Mouse (Mus musculus): ENCODE measurements around the gene Tmem169. TPM values are rescaled to one million over a fixed set of nuclear protein-coding genes. Genes with fewer than 3 reads are reported as not detected.

Gene Tmem169
- polyA plus RNA-seq, 1 experiment from 2014 or later: 1.5 TPM

GRCm38 (mm10) chr1:72338341-72338740 lies 54.2 kb downstream of the Tmem169 start:
- no peak for ATAC-seq (ENCODE audit: borderline replicate concordance, extremely low read depth, low FRiP score, low TSS enrichment)
- Histone ChIP-seq H3K27me3 (no peaks in the 10 kb centered on the region), H3K9me3 (no peaks in the 10 kb centered on the region), H3K4me3 (no peak overlapping the region), H3K36me3 (peaks cover 24% of the 10 kb centered on the region; the same call in 1 of the 2 replicates), H3K9ac (no peak overlapping the region), H3K27ac (no peak overlapping the region), H3K4me2 (no peak overlapping the region), H3K4me1 (no peaks in the 10 kb centered on the region)
- WGBS: 81% methylated on average over 5 of the region's 5 CpGs

GRCm38 (mm10) chr1:72347873-72348272 lies 63.7 kb downstream of the Tmem169 start:
- WGBS: 86% methylated on average over 6 of the region's 6 CpGs
- peaks cover 13% of the 10 kb centered on the region; the same call in 1 of the 2 replicates for H3K36me3 ChIP-seq
- H3K27ac ChIP-seq: no peak overlapping the region
- H3K9ac ChIP-seq: no peak overlapping the region
- H3K4me3 ChIP-seq: no peak overlapping the region
- ATAC-seq (ENCODE audit: borderline replicate concordance, extremely low read depth, low FRiP score, low TSS enrichment): no peak
- H3K27me3 ChIP-seq: no peaks in the 10 kb centered on the region
- H3K4me2 ChIP-seq: no peak overlapping the region
- H3K9me3 ChIP-seq: no peaks in the 10 kb centered on the region
- H3K4me1 ChIP-seq: no peaks in the 10 kb centered on the region

Other genes with a start within 250 kb of the Tmem169 start
- 2.3 and 4.8 TPM in 2 replicates for gene Mreg, start 72.1 kb upstream of the Tmem169 start, polyA plus RNA-seq (2015; fragmentation: Nextera tagmentation; extraction: Ambion mirVana)
- 23.0 and 24.8 TPM in 2 replicates for gene Pecr, start 55 bp upstream of the Tmem169 start, polyA plus RNA-seq (2015; fragmentation: Nextera tagmentation; extraction: Ambion mirVana)
- 35.4 and 36.0 TPM in 2 replicates for gene Xrcc5, start 23.1 kb downstream of the Tmem169 start, polyA plus RNA-seq (2015; fragmentation: Nextera tagmentation; extraction: Ambion mirVana)

All from lung, embryonic 15.5 days (tissue).